Mouse (Mus musculus): ENCODE results near the gene Rrm1.

- no peak for TF ChIP-seq TAL1 (IDR thresholded peaks at IDR 0.05; ENCODE audit: low read length)
- TF ChIP-seq GATA1 (IDR thresholded peaks at IDR 0.05; ENCODE audit: low read length) = no peak
Measured at GRCm38 (mm10) chr7:102395894-102396293, 45.6 kb upstream of the Rrm1 start.

Measured in erythroblast, embryonic 14.5 days (primary cell).